Mouse (Mus musculus) MEL (cell line): ENCODE measurements around the gene Ferd3l. TPM values are rescaled to one million over a fixed set of nuclear protein-coding genes. Genes with fewer than 3 reads are reported as not detected.

Source experiments
- DNase-seq: peaks from one replicate; pipeline ENCODE4 v3.0.0; 2011; ENCODE audit warnings: low read depth, low spot score
- H3K27ac ChIP-seq: 2 replicates; pipeline ENCODE4 v1.5.1; 2012; ENCODE audit warnings: low read depth, mild to moderate bottlenecking, control low read depth, low read length, moderate library complexity; ENCODE audit not compliant: control insufficient read depth
- H3K27me3 ChIP-seq, 2 experiments: fragments of 150-350 bp in 1 of 2; sonication (generic) in 1 of 2; 2 replicates each; pipeline ENCODE4 v1.6.1; 2012; ENCODE audit warnings: low read length in 2 of 2, mild to moderate bottlenecking in 2 of 2, improper control_type of control experiment in 1 of 2, moderate library complexity in 1 of 2; ENCODE audit not compliant: insufficient read depth in 2 of 2, control insufficient read depth in 1 of 2
- H3K36me3 ChIP-seq, 2 experiments: 2 replicates each; pipeline ENCODE4 v1.6.1; 2012 to 2014; ENCODE audit warnings: low read length in 2 of 2, improper control_type of control experiment in 1 of 2, inconsistent platforms in 1 of 2, mild to moderate bottlenecking in 1 of 2; ENCODE audit not compliant: insufficient read depth in 2 of 2, control insufficient read depth in 1 of 2
- H3K4me1 ChIP-seq, 2 experiments: fragments of 150-350 bp in 1 of 2; sonication (generic) in 1 of 2; 2 replicates each; pipeline ENCODE4 v1.6.1; 2012; ENCODE audit warnings: low read length in 2 of 2, improper control_type of control experiment in 1 of 2, mild to moderate bottlenecking in 1 of 2; ENCODE audit not compliant: insufficient read depth in 2 of 2, control insufficient read depth in 1 of 2
- H3K4me3 ChIP-seq, 2 experiments: fragments of 150-350 bp in 1 of 2; sonication (generic) in 1 of 2; 2 replicates each; pipeline ENCODE4 v1.5.1; 2012; ENCODE audit warnings: low read depth in 2 of 2, low read length in 2 of 2, mild to moderate bottlenecking in 2 of 2, moderate library complexity in 2 of 2, control low read depth in 1 of 2, improper control_type of control experiment in 1 of 2; ENCODE audit not compliant: control insufficient read depth in 1 of 2, insufficient read depth in 1 of 2
- H3K79me2 ChIP-seq: 2 replicates; pipeline ENCODE4 v1.6.1; 2012; ENCODE audit warnings: mild to moderate bottlenecking, low read length, moderate library complexity; ENCODE audit not compliant: control insufficient read depth, poor library complexity, insufficient read depth
- H3K9ac ChIP-seq: 2 replicates; pipeline ENCODE4 v1.6.1; 2012; ENCODE audit warnings: low read depth, mild to moderate bottlenecking, control low read depth, low read length, moderate library complexity; ENCODE audit not compliant: control insufficient read depth, poor library complexity, severe bottlenecking
- H3K9me3 ChIP-seq: fragments of 150-350 bp; sonication (generic); replicated peaks from 2 replicates; pipeline ENCODE4 v1.6.1; 2012; ENCODE audit warnings: mild to moderate bottlenecking, low read length, improper control_type of control experiment, moderate library complexity; ENCODE audit not compliant: insufficient read depth
- BHLHE40 ChIP-seq: IDR thresholded peaks from 2 replicates; pipeline ENCODE4 v1.6.1; 2012; ENCODE audit warnings: low read depth, mild to moderate bottlenecking, inconsistent platforms, low read length, improper control_type of control experiment, borderline replicate concordance
- CHD2 ChIP-seq: IDR thresholded peaks from 2 replicates; pipeline ENCODE4 v1.6.1; 2011; ENCODE audit warnings: low read length, improper control_type of control experiment
- E2F4 ChIP-seq: IDR thresholded peaks from 2 replicates; pipeline ENCODE4 v1.6.1; 2011; ENCODE audit warnings: low read depth, low read length, improper control_type of control experiment, borderline replicate concordance
- ELF1 ChIP-seq: IDR thresholded peaks from 2 replicates; pipeline ENCODE4 v1.6.1; 2014; ENCODE audit warnings: low read depth, mild to moderate bottlenecking, inconsistent platforms, low read length, improper control_type of control experiment, moderate library complexity
- HCFC1 ChIP-seq: IDR thresholded peaks from 2 replicates; pipeline ENCODE4 v1.6.1; 2012; ENCODE audit warnings: low read depth, mild to moderate bottlenecking, inconsistent platforms, low read length, improper control_type of control experiment, moderate library complexity
- JUND ChIP-seq: IDR thresholded peaks from 2 replicates; pipeline ENCODE4 v1.6.1; 2011; ENCODE audit warnings: low read depth, mild to moderate bottlenecking, improper control_type of control experiment, low read length
- MAX ChIP-seq: IDR thresholded peaks from 2 replicates; pipeline ENCODE4 v1.6.1; 2011; ENCODE audit warnings: low read length, improper control_type of control experiment
- MXI1 ChIP-seq: IDR thresholded peaks from 2 replicates; pipeline ENCODE4 v1.6.1; 2011; ENCODE audit warnings: mild to moderate bottlenecking, low read depth, low read length, improper control_type of control experiment
- POLR2A ChIP-seq, 2 experiments: IDR thresholded peaks; 2 replicates each; pipeline ENCODE4 v1.6.1; 2011 to 2012; ENCODE audit warnings: low read length in 2 of 2, mild to moderate bottlenecking in 2 of 2, control low read depth in 1 of 2, improper control_type of control experiment in 1 of 2, low read depth in 1 of 2, moderate library complexity in 1 of 2; ENCODE audit not compliant: control insufficient read depth in 1 of 2, insufficient read depth in 1 of 2, poor library complexity in 1 of 2
- POLR2AphosphoS2 ChIP-seq: IDR thresholded peaks from 2 replicates; pipeline ENCODE4 v1.6.1; 2011; ENCODE audit warnings: low read length, improper control_type of control experiment
- POLR2AphosphoS5 ChIP-seq: IDR thresholded peaks from 2 replicates; pipeline ENCODE4 v1.6.1; 2012; ENCODE audit warnings: low read depth, borderline replicate concordance, mild to moderate bottlenecking, inconsistent platforms, low read length, moderate library complexity, mixed read lengths
- TAL1 ChIP-seq: IDR thresholded peaks from 2 replicates; pipeline ENCODE4 v1.6.1; 2012; ENCODE audit warnings: mild to moderate bottlenecking, inconsistent platforms, low read length, moderate library complexity, mixed read lengths
- ZC3H11A ChIP-seq: IDR thresholded peaks from 2 replicates; pipeline ENCODE4 v1.6.1; 2012; ENCODE audit warnings: low read depth, mild to moderate bottlenecking, inconsistent platforms, low read length, improper control_type of control experiment
- polyA plus RNA-seq, 2 experiments: library from polyadenylated mRNA; stranded (reverse) in 1 of 2; unstranded in 1 of 2; fragments of >175 nt in 1 of 2; fragments of >200 nt in 1 of 2; gene quantifications; 2 replicates each; pipeline versions ENCODE4 v1.2.1 to v1.2.4; 2012; ENCODE audit warnings: low replicate concordance in 2 of 2, low read depth in 1 of 2; ENCODE audit not compliant: insufficient read length in 2 of 2, insufficient read depth in 1 of 2, missing spikeins in 1 of 2
- total RNA-seq: library from RNA; depleted of rRNA; stranded (reverse); fragments of 300-350 nt; gene quantifications from 2 replicates; pipeline ENCODE4 v1.2.3, GENCODE M21; 2012

Gene Ferd3l
- total and polyA plus RNA-seq, 3 experiments = not detected

DNA sequence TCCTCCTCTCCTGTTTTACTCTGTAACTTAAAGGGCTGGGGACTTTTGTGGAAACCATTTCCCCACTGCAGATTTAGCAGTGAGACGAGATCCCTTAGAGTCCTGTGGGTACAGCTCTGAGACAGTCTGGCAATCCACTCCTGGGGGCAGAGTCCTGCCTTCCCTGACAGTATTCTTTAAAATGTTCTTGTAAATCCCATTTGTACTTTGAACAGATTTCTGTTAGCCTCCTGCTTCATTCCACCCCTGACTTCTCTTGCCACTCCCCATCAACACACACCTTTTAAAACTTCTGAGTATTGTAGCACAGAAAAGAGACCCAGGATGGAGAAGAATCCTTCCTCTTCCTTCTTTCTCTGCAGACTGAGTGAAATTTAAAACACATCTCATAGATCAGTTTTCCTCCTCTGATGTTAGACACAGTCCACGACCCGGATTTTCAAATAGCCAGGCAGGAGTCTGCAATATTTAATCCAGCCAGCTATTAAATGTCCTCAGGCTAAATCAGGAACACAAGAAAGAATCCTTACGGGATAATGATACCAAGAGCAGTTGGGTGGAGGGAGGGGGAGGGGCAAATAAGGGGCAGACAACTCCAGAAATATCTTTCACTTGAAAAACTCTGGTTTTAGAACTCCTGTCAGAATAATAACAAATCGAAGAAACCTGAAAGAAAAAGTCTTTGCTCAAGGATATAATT is 37.6 kb downstream of the Ferd3l start:
- TF ChIP-seq CHD2 (no peak), ZC3H11A (no peak), TAL1 (no peak), ELF1 (no peak), POLR2AphosphoS5 (no peak), POLR2A (IDR thresholded peaks at IDR 0.05; ENCODE audit: control insufficient read depth in 1 of 2, insufficient read depth in 1 of 2, low read depth in 1 of 2, low read length in 2 of 2, poor library complexity in 1 of 2) (no peak), MAX (no peak), JUND (no peak), POLR2AphosphoS2 (no peak), BHLHE40 (no peak), HCFC1 (no peak)
- Histone ChIP-seq H3K79me2 (no peaks in the 10 kb centered on the region), H3K9ac (no peak overlapping the region), H3K27ac (no peak overlapping the region), H3K4me3 (no peak overlapping the region), H3K36me3 (no peaks in the 10 kb centered on the region), H3K27me3 (no peaks in the 10 kb centered on the region), H3K4me1 (no peaks in the 10 kb centered on the region), H3K9me3 (no peaks in the 10 kb centered on the region)
- no peak for DNase-seq

DNA sequence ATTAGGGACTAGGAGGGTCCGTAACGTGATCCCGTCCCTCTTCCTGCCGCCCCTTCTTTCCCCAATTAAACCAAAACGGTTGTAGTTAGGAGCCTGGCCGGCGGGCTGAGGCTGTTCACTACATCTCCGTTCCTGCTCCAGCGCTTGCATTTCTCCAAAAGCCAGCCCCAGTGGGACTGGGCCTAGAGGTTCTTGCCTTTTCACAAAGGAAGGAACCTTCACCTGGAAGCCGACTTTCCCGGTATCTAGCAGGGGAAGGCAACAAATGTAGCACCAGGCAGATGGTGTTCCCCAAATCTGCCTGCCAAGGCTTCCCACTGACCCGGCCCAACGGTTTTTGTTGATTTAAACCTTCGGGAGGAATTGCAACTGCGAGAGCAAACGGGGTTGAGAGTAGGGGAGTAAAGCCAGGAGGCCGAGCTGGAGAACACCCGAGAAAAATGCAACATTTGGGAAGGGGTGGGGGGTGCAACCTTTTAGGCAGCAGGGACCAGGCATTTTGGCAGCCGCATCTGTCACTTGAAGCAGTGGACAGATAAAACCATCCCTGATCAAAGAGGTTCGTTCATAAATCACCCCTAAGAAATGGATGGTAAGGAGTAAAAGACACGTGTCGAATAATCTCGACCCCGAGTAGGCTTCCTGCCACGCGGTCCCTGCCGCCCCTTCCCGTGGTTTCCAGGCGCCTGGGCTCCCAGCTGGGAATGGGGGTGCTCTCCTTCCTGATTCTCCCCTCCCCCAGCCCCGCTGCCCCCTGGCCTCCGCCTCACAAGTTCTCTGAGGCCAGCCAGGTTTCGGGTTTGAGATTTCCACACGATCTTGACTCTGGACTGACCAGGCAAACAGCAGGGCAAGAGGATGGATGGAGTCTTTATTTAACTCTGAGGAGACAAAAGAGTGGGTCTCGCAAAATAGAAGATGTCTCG is 38.5 kb downstream of the Ferd3l start:
- Histone ChIP-seq H3K4me3 (no peak overlapping the region), H3K27ac (no peak overlapping the region), H3K4me1 (no peaks in the 10 kb centered on the region), H3K36me3 (no peaks in the 10 kb centered on the region), H3K27me3 (no peaks in the 10 kb centered on the region), H3K9ac (no peak overlapping the region), H3K9me3 (no peaks in the 10 kb centered on the region), H3K79me2 (no peaks in the 10 kb centered on the region)
- TF ChIP-seq BHLHE40 (no peak), CHD2 (no peak), MXI1 (no peak), ZC3H11A (no peak), E2F4 (no peak), ELF1 (no peak), JUND (no peak)
- DNase-seq = no peak
